Mouse (Mus musculus) kidney, postnatal 25 days (tissue): ENCODE results near the gene Srsf3.
A peak's percentile ranks its signal among the peaks of the same experiment; 100 is the strongest.
"Not testable (repeated sequence)": the region's sequence is repeated elsewhere in the genome, so short reads cannot be mapped to it uniquely, and the experiment has no call there.

Experiments used
- DNase-seq, 2 experiments: peaks; one replicate each; pipeline ENCODE4 v3.0.0; 2021; ENCODE audit warnings: mixed read lengths in 2 of 2

Srsf3 gene

DNA sequence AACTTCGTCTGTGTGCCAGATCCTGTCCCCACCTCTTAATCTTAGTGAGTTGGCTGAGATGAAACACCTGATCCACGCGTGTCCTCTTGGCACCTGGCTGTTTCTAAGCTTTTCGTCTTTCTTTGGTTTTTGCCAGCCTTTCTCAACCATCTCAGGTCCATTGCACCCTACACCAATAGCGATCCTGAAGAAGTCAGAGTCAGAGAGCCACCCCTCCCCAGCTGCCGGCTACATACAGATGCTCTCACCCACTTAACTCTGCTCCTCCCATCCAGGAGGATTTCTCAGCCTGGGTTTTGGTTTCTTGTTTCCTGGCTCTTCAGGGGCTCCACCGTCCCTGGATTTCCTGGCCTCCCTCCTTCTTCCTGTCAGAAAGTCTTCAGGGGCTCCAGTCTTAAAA is 13.0 kb upstream of the Srsf3 start:
- DNase-seq = no peak

GRCm38 (mm10) chr17:29020444-29020843 is 12.0 kb upstream of the Srsf3 start:
- DNase-seq = peak in 1 of 2 experiments; percentile 35

DNA sequence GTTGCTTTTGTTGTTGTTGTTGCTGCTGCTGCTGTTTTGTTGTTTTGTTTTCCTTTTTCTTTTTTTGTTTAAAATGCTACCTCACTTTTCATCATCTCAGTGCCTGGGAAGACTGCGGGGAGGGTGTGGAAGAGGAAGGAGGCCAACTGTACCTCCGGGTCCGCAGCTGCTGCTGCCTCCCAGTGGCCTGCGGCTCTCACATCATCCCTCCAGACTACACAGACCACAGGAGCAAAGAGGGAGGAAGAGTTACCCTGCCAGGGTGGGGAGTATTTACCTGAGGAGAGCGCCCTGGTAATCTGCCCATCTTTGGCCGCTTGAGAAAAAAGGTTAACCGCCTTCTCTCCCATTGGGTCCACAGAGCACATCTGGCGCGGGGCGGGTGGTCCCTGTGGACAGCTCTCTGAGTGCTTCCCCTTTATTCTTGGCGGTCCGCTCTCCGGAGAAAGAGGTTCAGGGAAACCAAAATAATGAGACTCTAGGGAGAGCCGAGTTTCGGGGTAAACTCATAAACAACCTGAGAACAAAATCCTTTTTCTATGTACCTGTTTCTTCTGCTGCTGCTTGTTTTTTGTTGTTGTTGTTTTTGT is 10.1 kb upstream of the Srsf3 start:
- DNase-seq = no peak

- DNase-seq = no peak
Measured at GRCm38 (mm10) chr17:29023346-29023745, 9.1 kb upstream of the Srsf3 start.

DNA sequence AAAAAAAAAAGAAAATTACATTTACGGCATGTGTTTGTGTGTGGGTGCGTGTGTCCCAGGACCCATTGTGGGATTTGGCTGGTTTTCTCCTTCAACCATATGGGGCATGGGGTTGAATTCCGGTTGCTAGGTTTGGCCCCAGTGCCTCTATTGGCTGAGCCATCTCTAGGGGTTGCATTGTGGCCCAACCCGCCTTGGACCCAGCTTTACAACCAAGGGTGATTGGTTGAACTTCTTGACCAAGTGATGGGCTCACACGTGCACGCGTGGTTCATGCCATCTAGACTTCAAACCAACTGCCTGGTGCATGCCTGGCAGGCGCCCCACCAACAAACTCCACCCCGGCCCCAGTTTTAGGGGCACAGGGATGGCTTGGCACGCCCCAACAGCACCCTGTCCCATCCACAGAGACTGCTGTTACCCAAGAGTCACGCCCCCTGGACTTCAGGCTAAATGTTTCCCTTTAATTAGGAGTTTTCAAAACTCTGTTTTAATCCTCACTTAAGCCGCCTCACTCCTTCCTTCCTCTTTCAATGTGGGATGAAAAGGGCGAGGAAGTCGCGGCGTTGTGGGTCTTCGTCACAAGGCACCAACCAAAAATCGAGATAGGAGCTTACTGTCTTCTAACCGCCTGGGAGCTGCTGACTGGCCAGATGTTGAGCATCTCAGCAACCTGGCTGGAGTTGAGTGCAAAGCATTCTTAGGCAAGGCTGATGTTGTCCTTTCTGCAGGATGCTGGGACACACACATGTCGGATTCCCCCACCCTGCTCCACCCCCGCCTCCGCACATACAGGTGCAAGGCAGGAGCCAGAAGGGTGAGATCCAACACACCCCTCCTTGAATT is 8.2 kb upstream of the Srsf3 start:
- no peak for DNase-seq

DNA sequence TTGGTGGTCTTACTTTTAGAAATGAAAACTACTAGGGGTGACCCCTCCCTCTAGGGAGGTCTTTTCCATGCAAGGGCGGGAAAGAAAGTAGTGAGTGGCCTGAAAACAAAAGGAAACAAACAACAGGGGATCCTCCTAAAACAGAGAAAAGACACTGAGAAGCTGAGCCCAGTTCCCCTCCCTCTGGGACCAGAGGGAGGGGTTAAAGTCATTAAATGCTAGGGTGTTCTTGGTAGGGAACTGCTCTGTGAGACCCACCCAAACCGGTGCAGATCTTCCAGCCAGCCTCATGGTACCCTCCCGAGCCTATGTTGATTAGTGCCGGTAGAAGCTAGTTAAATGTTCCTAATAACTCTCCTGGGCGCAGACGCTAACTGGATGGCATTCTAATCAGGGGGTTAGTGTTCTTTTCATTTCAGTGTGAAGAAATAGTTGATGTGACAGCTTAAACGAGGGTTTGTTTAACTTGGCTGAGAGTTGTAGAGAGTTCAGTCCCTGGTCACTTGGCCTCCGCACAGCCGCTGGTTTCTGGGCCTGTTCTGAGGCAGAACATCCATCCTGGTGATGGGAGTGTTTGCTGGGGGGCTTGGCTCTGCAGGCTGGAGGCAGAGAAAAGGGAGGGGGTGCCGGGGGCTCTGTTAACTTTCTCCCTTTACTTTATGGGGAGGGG is 7.4 kb upstream of the Srsf3 start:
- peak; percentile 38 to 57 for DNase-seq

DNA sequence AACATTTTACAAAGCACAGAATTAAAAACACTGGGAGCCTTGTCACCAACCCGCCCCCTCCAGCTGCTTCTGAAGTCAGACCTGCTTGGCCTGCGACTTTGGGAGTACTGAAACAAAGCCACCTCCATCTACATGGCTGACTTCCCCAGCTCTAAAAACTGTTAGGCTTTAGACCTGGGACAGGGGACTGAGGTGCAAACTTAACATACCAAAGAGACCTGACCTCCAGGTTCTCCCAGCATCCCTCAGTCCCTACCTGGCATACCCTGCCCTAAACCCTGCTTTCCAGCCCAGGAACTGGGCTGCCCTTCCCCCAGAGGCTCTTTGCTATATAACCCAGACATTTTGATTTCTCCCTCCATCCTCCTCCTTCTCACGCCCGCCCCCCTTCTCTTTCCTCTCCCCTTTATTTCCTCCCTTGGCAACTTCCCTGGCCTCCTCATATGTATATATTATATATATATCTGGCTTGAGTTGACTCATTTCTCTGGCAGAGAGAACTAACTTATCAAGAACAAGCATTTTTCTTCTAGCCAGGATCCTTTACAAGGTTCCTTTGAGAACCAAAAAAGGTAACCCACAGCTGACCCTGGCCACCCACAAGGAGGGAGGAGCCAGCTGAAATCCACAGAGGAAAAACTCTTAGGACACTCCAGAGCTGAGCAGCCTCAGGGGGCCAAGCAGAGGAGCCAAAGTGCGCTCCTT is 5.6 kb upstream of the Srsf3 start:
- DNase-seq = no peak

DNA sequence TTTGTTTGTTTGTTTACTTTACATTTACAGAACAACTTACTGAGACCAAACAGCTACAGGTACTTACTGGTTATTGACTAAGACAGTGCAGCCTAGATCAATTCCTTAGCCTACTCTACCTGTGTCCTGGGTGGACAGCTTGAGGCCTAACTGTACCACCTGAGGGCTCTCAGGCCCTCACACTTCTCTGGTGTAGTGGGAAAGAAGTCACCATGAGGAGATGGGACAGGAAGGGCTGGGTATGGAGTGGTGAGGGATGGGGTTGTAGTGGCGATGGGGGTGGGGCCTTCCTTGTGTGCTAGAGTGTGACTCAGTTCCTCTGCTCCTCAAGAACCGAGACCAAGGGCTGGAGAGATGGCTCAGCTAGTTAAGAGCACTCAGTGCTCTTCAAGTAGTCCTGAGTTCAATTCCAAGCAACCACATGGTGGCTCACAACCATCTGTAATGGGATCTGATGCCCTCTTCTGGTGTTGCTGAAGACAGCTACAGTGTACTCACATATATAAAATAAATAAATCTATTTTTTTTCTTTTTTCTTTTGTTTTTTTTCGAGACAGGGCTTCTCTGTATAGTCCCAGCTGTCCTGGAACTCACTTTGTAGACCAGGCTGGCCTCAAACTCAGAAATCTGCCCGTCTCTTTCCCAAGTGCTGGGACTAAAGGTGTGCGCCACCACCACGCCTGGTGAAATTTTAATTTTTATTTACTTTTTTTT is 1.9 kb upstream of the Srsf3 start:
- DNase-seq = no peak

- peak in 1 of 2 experiments; percentile 43 for DNase-seq
Measured at GRCm38 (mm10) chr17:29031085-29031711, 1.2 kb upstream of the Srsf3 start.

DNA sequence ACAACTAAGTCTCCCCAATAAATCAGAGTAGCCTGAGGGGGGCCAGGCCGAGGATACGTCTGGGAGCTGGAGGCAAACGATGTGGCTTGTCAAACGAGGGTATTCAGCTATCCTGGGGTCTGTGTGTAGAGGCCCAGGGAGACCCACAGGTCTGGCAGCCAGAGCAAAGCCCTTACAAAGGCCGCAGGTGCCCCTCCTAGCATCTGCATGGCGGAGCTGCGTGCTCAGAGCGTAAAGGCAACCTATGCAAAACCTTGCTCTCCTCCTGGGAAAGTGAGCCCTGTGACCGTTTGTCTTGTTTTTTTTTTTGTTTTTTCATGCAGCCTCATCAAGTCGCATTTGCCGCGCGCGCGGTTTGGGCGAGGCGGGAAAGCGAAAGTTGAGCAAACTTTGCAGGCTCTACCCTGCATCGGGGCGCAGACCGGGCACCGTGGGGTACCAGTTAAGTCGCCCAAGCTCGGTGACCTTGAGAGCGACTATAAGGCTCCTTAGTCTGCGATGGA is 606 bp upstream of the Srsf3 start:
- DNase-seq = peak in 1 of 2 experiments; percentile 52

DNA sequence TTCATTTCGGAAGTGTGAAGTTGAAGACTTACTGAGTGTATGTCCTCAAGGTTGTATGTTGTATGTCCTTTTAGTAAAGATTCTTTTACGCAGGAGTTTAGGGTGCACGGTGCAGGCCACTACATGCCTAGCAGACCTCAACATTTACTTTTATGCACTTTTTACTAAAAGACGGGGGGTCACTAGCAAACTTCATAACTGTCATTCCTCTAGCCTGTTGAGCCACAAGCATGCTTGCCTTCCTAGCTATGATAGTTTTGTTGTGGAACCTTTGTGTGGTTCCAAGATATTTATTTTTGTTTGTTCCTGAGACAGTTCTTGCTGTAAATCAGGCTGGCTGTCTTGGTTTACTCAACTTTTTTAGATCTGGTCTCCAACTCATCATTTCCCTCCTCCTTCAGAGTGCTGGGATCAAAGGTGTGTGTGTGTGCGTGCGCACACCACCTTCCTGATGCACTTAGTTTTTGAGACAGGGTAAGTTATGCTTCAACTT is 1.2 kb downstream of the Srsf3 start:
- DNase-seq = peak; percentile 49 to 65

DNA sequence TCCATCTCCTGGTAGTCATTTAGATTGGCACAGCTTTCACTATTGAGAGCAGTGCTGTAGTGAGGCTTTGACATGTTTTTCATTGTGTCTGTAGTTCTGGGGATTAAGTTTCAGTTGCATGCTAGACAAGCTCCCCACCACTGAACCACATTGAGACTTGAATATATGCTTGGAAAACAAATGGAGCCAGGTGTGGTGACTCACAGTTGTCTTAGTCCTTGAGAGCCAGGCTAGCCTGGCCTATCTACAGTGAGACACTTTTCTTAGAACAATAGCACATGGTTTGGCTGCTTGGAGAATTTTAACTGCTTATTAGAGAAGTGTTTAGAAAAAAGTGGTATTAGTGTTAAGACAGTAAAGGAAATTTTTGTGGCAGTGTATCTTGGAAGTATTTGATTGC is 1.8 kb downstream of the Srsf3 start:
- no peak for DNase-seq

GRCm38 (mm10) chr17:29035506-29035905 is 3.1 kb downstream of the Srsf3 start:
- DNase-seq = no peak

DNA sequence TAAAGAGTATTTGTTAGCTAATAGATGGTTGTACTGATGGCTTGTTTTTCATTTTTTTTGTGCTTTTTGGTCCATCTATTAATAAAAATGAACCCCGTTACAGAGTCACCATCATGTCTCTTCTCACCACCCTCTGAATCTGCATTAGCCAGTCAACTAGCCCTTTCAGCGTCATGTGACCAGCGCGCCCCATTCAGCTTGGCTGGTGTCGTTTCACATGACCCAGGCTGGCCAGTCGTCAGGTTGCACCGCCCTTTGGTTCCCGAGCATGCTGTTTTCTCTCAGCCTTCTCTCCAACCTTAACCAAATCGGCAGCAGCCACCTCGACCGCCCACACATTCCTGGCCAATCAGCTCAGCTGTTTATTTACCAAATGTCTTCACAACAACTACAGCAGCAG is 6.9 kb downstream of the Srsf3 start:
- DNase-seq = peak; percentile 52 to 80

- not testable (repeated sequence) for DNase-seq
Measured at GRCm38 (mm10) chr17:29041632-29042031, 9.2 kb downstream of the Srsf3 start.

GRCm38 (mm10) chr17:29042569-29042968 is 10.1 kb downstream of the Srsf3 start:
- DNase-seq = no peak

- DNase-seq = no peak
Measured at GRCm38 (mm10) chr17:29043583-29043982, 11.2 kb downstream of the Srsf3 start.

DNA sequence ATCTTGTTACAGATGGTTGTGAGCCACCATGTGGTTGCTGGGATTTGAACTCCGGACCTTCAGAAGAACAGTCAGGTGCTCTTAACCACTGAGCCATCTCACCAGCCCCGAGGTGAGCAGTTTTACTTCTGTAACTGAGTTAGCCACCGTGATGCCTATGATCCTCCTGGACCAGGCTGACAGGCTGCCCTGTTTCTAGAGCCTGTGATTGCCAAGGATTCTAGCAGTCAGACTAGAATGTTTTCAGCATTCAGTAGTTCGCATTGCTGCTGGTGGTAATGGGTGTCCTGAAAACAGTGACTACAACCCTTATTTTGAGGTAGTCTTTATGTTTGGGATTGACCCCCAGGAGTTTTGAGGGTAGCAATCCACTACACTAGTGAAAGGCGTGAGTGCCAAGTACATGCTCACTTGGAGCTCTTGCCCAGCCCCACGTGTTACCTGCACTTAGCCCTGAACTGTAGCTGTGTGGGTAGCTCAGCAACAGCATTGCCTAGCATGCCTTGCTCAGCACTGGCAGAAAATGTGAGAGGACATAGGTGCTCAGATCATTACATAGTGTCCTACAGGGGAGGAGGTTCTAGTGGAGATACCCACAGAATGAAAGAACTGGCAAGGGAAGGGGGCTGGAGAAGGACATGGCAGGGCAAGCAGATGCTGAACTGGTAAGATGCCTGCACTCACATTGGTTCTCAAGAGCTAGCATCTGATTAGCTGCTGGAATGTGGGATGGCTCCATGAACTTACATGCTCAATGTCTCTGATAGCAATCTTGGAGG is 11.9 kb downstream of the Srsf3 start:
- no peak for DNase-seq

DNA sequence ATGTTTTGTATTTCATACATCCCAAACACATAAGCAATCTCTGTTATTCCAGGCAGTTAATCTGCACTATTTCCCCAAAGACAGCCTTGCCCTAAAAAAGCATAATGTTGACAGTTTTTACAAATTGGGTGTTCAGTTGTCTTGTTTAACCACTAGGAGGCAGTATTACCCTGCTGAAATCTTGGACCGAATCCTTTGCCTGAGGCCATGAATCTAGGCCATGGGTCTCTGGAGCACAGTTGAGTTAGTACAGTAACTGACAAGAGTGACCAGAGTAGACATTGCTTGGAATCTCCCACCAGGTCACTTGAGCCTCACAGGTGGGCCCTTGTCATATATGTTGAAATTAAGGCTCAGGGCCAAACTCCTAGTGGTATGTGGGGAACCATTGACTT is 12.5 kb downstream of the Srsf3 start:
- no peak for DNase-seq

- DNase-seq = peak; percentile 77 to 93
Measured at GRCm38 (mm10) chr17:29045741-29046530, 13.5 kb downstream of the Srsf3 start.
